Mouse (Mus musculus) midbrain, postnatal 0 days (tissue): ENCODE data around the gene Gtf2ird1. TPM values are rescaled to one million over a fixed set of nuclear protein-coding genes. Genes with fewer than 3 reads are reported as not detected.

ENCODE experiments used
- ATAC-seq: fragments of 200-750 bp; cut with Nextera tagmentation; 2 replicates; pipeline ENCODE4 v1.8.0; 2017; ENCODE audit warnings: moderate number of reproducible peaks, mild to moderate bottlenecking, moderate TSS enrichment, moderate library complexity; ENCODE audit not compliant: low FRiP score
- DNase-seq: peaks from one replicate; pipeline ENCODE4 v3.0.0-alpha.2; 2015; ENCODE audit warnings: low spot score
- H3K27ac ChIP-seq: fragments of 300-500 bp; sonication (generic); 2 replicates; pipeline ENCODE4 v1.5.1; 2014; ENCODE audit warnings: low read depth, mild to moderate bottlenecking, low read length, mixed read lengths
- H3K27me3 ChIP-seq: fragments of 300-500 bp; sonication (generic); 2 replicates; pipeline ENCODE4 v1.6.1; 2014; ENCODE audit warnings: low read length, control low read depth, mixed read lengths; ENCODE audit not compliant: insufficient read depth
- H3K36me3 ChIP-seq: fragments of 300-500 bp; sonication (generic); 2 replicates; pipeline ENCODE4 v1.6.1; 2014; ENCODE audit warnings: low read length, control low read depth, mixed read lengths; ENCODE audit not compliant: insufficient read depth
- H3K4me1 ChIP-seq: fragments of 300-500 bp; sonication (generic); 2 replicates; pipeline ENCODE4 v1.6.1; 2014; ENCODE audit warnings: mild to moderate bottlenecking, control low read depth, antibody characterized with exemption, low read length, mixed read lengths; ENCODE audit not compliant: insufficient read depth
- H3K4me2 ChIP-seq: fragments of 300-500 bp; sonication (generic); 2 replicates; pipeline ENCODE4 v1.6.1; 2014; ENCODE audit warnings: low read depth, mild to moderate bottlenecking, low read length, mixed read lengths; ENCODE audit not compliant: poor library complexity, severe bottlenecking
- H3K4me3 ChIP-seq: fragments of 300-500 bp; sonication (generic); 2 replicates; pipeline ENCODE4 v1.5.1; 2014; ENCODE audit warnings: low read depth, mild to moderate bottlenecking, low read length, moderate library complexity
- H3K9ac ChIP-seq: fragments of 300-500 bp; sonication (generic); replicated peaks from 2 replicates; pipeline ENCODE4 v1.6.1; 2014; ENCODE audit warnings: mild to moderate bottlenecking, low read length, moderate library complexity, mixed read lengths; ENCODE audit not compliant: poor library complexity, severe bottlenecking
- H3K9me3 ChIP-seq: fragments of 300-500 bp; sonication (generic); 2 replicates; pipeline ENCODE4 v1.6.1; 2016; ENCODE audit warnings: low read length, control low read depth
- CTCF ChIP-seq: IDR thresholded peaks from 2 replicates; pipeline ENCODE4 v1.5.1; 2016; ENCODE audit warnings: antibody characterized with exemption, mild to moderate bottlenecking
- WGBS: fragments of 180-500 bp; shearing (Covaris S2); extraction: QIAGEN DNeasy Blood & Tissue Kit; methylation state at CpG from one replicate; pipeline ENCODE4 v1.1.7; 2014; 5-methylcytosine and 5-hydroxymethylcytosine counted together
- microRNA-seq: library from miRNA; unstranded; fragments of <30 nt; microRNA quantifications from one replicate; pipeline ENCODE4, GENCODE M21; 2016; ENCODE audit warnings: borderline number of aligned reads
- polyA plus RNA-seq: library from polyadenylated mRNA; unstranded; fragments of >200 nt; fragmentation: Nextera tagmentation; extraction: Ambion mirVana; gene quantifications from 2 replicates; pipeline ENCODE4 v1.2.1, GENCODE M21; 2015
- total RNA-seq: library from RNA; depleted of rRNA; stranded (reverse); fragments of >200 nt; gene quantifications from 2 replicates; pipeline ENCODE4 v1.2.3, GENCODE M21; 2014; rRNA removed

Gtf2ird1 gene
- total and polyA plus RNA-seq, 2 experiments from 2014 or later: 53.4 to 54.3 TPM

- Histone ChIP-seq H3K4me3 (no peak overlapping the region), H3K9ac (no peak overlapping the region), H3K9me3 (no peaks in the 10 kb centered on the region), H3K4me2 (no peak overlapping the region), H3K27me3 (no peaks in the 10 kb centered on the region), H3K36me3 (peaks cover 23% of the 10 kb centered on the region), H3K27ac (no peak overlapping the region), H3K4me1 (peaks cover 7% of the 10 kb centered on the region; the same call in 1 of the 2 replicates)
- TF ChIP-seq CTCF: no peak
- WGBS: 100% methylated on average over 1 of the region's 1 CpGs
- ATAC-seq (no peak), DNase-seq (no peak)
These were observed 147.2 kb downstream of the Gtf2ird1 start for GRCm38 (mm10) chr5:134309345-134309744.

Small RNA genes within 50 kb of the gene (microRNA-seq; reads per million reads assigned to microRNA genes)
- gene Gm26340 (not detected), gene Mir3965 (not detected)

Other genes starting within 250 kb of the Gtf2ird1 start
- 4.3 and 9.2 TPM in 2 replicates for gene Ncf1, start 227.1 kb downstream of the Gtf2ird1 start, total RNA-seq
- gene Ncf1, start 227.1 kb downstream of the Gtf2ird1 start, polyA plus RNA-seq: 2.1 and 2.2 TPM in 2 replicates
- 96.4 and 104 TPM in 2 replicates for gene Gtf2i, start 142.0 kb downstream of the Gtf2ird1 start, total RNA-seq
- gene Gtf2i, start 142.0 kb downstream of the Gtf2ird1 start, polyA plus RNA-seq: 74.6 and 77.2 TPM in 2 replicates
- gene Clip2, start 95.7 kb upstream of the Gtf2ird1 start, total RNA-seq: 148 and 153 TPM in 2 replicates
- gene Clip2, start 95.7 kb upstream of the Gtf2ird1 start, polyA plus RNA-seq: 13.1 TPM in 2 replicates
- gene Syna, start 103.5 kb upstream of the Gtf2ird1 start, total RNA-seq: not detected in 2 replicates
- gene Syna, start 103.5 kb upstream of the Gtf2ird1 start, polyA plus RNA-seq: 0.93 and 1.1 TPM in 2 replicates
- 58.1 and 87.6 TPM in 2 replicates for gene Rfc2, start 124.7 kb upstream of the Gtf2ird1 start, total RNA-seq
- 155 and 157 TPM in 2 replicates for gene Rfc2, start 124.7 kb upstream of the Gtf2ird1 start, polyA plus RNA-seq
- 0.44 and 2.8 TPM in 2 replicates for gene Lat2, start 158.3 kb upstream of the Gtf2ird1 start, total RNA-seq
- 1.6 and 2.2 TPM in 2 replicates for gene Lat2, start 158.3 kb upstream of the Gtf2ird1 start, polyA plus RNA-seq
- 424 and 435 TPM in 2 replicates for gene Eif4h, start 182.8 kb upstream of the Gtf2ird1 start, total RNA-seq
- gene Eif4h, start 182.8 kb upstream of the Gtf2ird1 start, polyA plus RNA-seq: 302 and 311 TPM in 2 replicates
- gene Limk1, start 231.9 kb upstream of the Gtf2ird1 start, total RNA-seq: 72.9 and 76.5 TPM in 2 replicates
- gene Limk1, start 231.9 kb upstream of the Gtf2ird1 start, polyA plus RNA-seq: 15.5 and 16.7 TPM in 2 replicates